Mouse (Mus musculus): ENCODE measurements around the gene Vegfa.
"Not testable (repeated sequence)": the region's sequence is repeated elsewhere in the genome, so short reads cannot be mapped to it uniquely, and the experiment has no call there.

Gene Vegfa

GRCm38 (mm10) chr17:45999366-45999940 is 32.7 kb downstream of the Vegfa start:
- no peak for DNase-seq (ENCODE audit: low read depth, low spot score)

DNA sequence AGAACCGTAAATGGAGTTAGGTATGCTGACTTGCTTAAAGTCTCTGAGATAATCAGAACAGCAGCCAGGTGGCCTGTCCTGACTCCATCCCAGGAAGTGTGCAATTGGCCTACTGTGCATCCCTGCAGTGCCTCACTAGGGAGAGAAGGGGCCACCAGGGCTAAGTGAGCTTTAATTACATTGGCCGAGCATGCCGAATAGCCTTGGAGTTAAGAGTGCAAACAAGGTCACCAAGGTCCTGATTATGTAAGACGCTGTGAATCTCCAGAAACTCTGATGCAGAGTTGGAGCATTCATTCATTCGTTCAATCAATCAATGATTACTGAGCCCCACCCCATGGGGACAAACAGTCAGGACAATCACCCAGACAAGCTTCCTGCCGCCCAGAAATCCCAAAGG is 33.8 kb downstream of the Vegfa start:
- no peak for DNase-seq (ENCODE audit: low read depth, low spot score)

GRCm38 (mm10) chr17:45996921-45997444 is 35.2 kb downstream of the Vegfa start:
- no peak for DNase-seq (ENCODE audit: low read depth, low spot score)

GRCm38 (mm10) chr17:45994281-45994817 is 37.8 kb downstream of the Vegfa start:
- no peak for DNase-seq (ENCODE audit: low read depth, low spot score)

DNA sequence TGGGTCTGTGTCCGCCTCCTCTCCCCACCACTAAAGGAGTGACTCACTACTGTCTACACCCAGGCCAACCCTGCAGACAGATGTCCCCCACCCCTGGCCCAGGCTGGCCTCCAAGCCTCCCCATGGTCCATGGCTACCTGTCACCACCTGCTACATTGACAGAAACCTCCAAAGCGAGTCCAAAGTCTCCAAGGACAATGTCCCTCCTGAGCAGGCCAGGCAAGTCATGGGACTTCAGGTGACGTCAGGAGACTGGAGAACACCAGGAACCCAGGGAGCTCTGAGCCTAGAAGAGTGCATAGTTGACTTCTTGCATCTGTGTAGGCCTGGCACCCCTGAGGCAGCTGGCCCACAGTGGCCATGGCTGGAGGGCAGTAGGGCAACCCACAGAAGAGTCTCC is 45.3 kb downstream of the Vegfa start:
- DNase-seq (ENCODE audit: low read depth, low spot score): no peak

DNA sequence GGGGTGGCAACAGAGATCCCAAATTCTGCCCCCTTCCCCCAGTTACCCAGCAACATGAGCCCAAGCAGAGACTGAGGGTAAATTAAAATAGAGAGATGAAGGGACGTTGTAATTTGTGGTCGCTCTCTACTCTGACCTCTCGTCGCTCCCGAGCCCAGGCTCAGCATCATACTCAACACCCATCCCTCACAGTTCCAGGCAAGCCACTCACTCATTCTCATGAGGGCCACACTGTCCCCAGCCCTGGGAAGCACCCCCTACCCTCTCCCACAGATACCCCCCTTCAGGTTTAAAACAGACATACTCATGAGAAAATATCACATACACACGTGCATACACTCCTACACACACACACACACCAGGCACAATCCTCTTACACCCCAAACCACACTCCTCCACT is 45.8 kb downstream of the Vegfa start:
- DNase-seq (ENCODE audit: low read depth, low spot score): no peak

- DNase-seq (ENCODE audit: low read depth, low spot score): not testable (repeated sequence)
Measured at GRCm38 (mm10) chr17:45983185-45983584, 49.0 kb downstream of the Vegfa start.

DNA sequence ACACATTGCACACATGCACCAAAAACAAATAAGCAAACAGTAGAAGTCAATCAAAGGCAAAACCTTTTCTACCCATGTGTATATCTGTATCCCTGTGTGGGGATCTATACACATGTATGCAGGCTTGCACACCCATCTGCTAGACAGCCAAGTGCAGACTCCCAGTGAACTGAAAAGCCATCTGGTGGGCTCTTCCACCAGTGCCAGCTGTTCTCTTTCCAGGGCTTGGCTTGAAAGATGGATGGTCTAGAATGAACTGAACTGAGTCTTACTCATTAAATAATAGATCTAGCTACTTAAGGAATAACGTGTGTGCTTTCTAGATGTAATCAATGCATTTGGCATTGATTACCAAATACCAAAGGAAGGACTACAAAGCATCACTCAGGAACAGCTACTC is 50.3 kb downstream of the Vegfa start:
- DNase-seq (ENCODE audit: low read depth, low spot score): no peak

- DNase-seq (ENCODE audit: low read depth, low spot score): no peak
Measured at GRCm38 (mm10) chr17:45979025-45979805, 53.0 kb downstream of the Vegfa start.

DNA sequence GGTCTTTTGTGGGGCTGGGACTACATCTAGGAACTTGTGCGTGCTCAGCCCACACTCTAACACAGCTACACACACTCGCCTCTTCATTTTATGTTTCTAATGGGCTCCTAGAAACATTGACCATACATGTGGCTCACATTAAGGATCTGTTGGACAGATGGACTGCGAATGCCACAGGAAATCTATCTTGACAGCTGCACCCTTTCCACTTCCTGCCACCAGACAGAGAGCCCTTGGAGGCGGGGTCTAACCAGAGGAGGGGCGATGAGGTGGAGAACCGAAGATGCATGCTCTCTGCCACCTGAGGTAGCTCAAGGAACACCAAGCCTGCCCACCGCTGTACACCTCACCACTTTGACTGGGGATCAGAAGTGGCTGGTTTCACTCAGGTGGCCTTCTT is 57.7 kb downstream of the Vegfa start:
- DNase-seq (ENCODE audit: low read depth, low spot score): peak; percentile 72

- no peak for DNase-seq (ENCODE audit: low read depth, low spot score)
Measured at GRCm38 (mm10) chr17:45973214-45973613, 59.0 kb downstream of the Vegfa start.

GRCm38 (mm10) chr17:45972405-45972804 is 59.8 kb downstream of the Vegfa start:
- no peak for DNase-seq (ENCODE audit: low read depth, low spot score)

GRCm38 (mm10) chr17:45971800-45972199 is 60.4 kb downstream of the Vegfa start:
- no peak for DNase-seq (ENCODE audit: low read depth, low spot score)

DNA sequence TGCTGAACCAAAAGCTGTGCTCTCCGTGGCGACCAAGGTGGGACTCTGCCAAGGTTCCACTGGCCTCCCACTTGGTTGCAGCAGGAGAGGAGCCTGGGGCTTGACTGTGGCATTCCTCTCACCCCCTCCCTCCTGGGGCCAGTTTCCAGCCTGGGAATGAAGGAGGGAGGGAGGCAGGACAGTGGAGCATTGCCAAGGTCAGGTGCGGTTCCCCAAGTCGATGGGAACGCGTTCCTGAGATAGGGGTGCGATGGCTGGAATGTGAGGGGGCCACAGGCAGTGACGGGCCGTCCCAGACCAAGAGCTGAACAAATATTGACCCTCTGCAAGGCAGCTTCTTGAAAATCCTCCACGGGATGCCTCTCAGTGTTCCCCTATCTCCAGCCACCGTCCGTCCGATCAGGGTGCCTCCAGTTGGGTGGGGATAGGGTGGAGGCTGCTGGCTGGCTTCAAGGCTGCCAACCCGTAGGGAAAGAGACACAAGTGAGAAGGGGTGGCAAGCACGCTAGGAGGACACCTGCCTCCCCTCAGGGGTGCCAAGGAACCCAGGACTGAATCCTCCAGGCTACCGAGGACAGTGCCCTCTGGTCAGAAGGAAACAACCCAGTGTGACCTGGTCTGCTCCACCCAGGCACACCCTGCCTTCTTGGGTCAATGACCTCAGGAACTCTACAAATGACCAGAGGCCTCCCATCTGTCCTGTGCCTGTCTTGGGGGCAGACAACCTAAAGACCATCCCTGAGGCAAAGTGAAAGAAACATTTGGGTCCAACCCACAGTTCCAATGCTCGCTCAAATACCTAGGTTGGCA is 61.2 kb downstream of the Vegfa start:
- DNase-seq (ENCODE audit: low read depth, low spot score): no peak

DNA sequence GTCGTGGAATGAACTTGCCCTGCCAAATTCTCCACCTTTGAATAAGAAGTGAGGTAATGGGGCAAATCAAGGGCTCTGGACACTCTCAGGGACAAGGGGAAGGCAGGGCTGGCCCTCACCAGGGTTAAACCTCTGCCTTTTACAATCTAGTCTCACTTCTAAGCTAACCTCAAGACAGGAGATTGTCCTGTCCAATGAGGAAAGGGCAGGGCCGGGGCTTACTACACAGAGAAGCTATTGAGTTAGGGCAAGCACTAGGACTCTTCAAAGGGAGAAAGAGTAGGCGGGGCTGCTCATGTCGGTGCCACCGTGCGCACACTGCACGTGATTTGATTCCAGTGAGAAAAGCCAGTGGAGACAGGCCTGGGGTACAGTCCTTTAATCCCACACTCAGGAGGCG is 62.6 kb downstream of the Vegfa start:
- no peak for DNase-seq (ENCODE audit: low read depth, low spot score)

GRCm38 (mm10) chr17:45968341-45968740 is 63.8 kb downstream of the Vegfa start:
- DNase-seq (ENCODE audit: low read depth, low spot score): no peak

All from forelimb bud, embryonic 11.5 days (tissue).